Mouse (Mus musculus) bone marrow macrophage, adult 2 months (primary cell): ENCODE results near the gene Kalrn. TPM values are rescaled to one million over a fixed set of nuclear protein-coding genes. Genes with fewer than 3 reads are reported as not detected.

Experiments
- H3K27ac ChIP-seq: 2 replicates; pipeline ENCODE4 v1.5.1; 2012; ENCODE audit warnings: low read depth, low read length; ENCODE audit not compliant: insufficient read depth
- H3K4me1 ChIP-seq: 2 replicates; pipeline ENCODE4 v1.6.1; 2012; ENCODE audit warnings: low read length; ENCODE audit not compliant: control insufficient read depth, insufficient read depth
- H3K4me3 ChIP-seq: 2 replicates; pipeline ENCODE4 v1.5.1; 2012; ENCODE audit warnings: mild to moderate bottlenecking, low read length, moderate library complexity; ENCODE audit not compliant: insufficient read depth
- CTCF ChIP-seq: IDR thresholded peaks from 2 replicates; pipeline ENCODE4 v1.5.1; 2012; ENCODE audit warnings: low read depth, mild to moderate bottlenecking, low read length, moderate library complexity
- POLR2A ChIP-seq: IDR thresholded peaks from 2 replicates; pipeline ENCODE4 v1.6.1; 2012; ENCODE audit warnings: mild to moderate bottlenecking, low read depth, low read length, borderline replicate concordance
- polyA plus RNA-seq: library from polyadenylated mRNA; stranded (reverse); fragments of >200 nt; gene quantifications from 2 replicates; pipeline ENCODE4 v1.2.4, GENCODE M21; 2012; ENCODE audit not compliant: missing spikeins, insufficient read depth, insufficient read length

The Kalrn gene
- polyA plus RNA-seq, 1 experiment, result not detected

DNA sequence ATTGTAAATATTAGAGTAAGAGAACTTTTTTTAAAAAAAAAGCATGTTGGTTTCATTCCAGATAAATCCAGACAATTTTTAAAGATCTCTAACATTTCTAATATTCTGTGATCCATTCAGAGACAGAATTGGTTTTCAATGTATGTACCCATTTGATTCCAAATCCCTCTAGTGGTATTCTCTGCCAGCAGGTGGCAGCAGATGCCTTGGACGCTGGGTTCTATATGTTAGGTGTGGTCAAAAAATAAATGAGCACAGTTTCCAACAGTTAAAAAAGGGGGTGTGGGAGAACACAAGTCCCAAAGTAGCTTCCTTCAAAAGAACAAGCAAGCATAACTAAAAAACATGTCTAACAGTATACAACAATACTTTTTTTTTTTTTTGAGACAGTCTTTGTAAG is 41.8 kb downstream of the Kalrn start:
- no peak for TF ChIP-seq POLR2A
- TF ChIP-seq CTCF, result no peak
- H3K4me1 ChIP-seq, result no peaks in the 10 kb centered on the region
- no peak overlapping the region for H3K27ac ChIP-seq
- no peak overlapping the region for H3K4me3 ChIP-seq

DNA sequence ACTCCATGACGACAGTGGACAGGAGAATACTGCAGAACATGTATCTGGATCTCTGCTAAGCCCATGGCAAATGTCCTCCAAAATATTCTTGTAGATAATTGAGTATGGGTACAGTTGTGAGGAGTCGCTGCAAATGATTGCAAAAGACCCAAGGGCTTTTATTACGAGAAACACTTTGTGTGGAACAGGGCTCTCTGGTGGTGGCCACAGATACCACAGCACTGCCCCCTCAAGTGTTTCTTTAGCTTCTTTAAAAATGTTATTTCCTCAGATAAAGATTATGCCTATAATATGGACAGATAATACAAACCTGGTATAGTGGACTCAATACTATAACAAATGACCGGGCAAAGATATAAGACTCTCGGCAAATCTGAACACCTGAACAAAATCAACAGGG is 43.3 kb downstream of the Kalrn start:
- Histone ChIP-seq H3K27ac (no peak overlapping the region), H3K4me3 (no peak overlapping the region), H3K4me1 (no peaks in the 10 kb centered on the region)
- no peak for TF ChIP-seq POLR2A
- no peak for TF ChIP-seq CTCF

DNA sequence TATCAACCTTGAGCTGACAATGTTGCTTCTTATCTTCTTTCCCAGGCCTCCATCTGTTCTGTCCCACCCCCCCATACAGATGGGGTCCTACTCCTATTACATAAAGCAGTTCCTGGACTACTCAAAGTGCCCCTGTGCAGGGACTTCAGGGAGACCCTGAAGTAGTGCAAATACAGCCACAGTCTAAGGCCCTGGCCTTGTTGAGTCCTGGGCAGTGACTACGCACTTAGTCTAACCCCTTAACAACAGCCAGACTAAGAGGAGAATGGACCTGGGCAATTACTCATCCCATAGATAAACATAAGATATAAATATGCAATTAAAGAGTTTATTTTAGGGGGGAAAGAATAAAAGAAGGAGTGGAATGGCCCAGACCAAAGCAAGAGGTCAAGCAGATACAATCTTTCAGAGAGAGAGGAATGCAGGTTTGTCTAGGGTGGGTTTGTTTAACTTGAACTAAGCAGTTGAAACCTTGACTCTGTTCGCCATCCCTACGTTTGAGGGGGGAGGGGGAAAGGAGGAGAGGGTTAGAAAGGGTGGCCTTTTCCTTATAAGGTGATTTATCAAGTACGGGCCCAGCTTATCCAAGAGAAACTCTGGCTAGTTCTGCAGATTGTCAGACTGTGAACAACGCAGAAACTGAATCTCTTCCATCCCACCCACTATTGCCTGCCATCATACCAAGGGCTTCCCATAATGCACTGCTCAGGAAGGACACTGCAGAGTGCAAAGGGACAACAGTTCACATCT is 44.9 kb downstream of the Kalrn start:
- TF ChIP-seq CTCF (no peak), POLR2A (no peak)
- no peaks in the 10 kb centered on the region for H3K4me1 ChIP-seq
- H3K27ac ChIP-seq, result no peak overlapping the region

DNA sequence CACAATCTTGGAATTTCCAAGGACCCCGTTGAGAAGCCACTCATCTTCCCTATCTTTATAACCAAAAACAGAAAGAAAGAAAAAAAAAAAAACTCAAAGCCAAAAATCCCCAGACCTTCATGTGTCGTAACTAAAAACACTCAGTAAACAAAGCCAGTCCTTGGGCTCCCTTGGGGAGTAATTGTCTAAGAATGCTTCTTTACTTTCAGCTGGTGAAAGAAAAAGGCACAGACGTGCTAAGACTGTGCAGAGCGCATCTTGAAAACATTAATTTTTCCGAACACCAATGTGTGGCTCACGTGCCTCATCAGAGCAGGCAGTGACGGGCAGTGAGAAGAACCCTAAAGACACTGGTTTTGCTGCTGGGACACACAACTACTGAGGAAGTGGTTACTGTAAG is 47.0 kb downstream of the Kalrn start:
- Histone ChIP-seq H3K4me3 (no peak overlapping the region), H3K4me1 (no peaks in the 10 kb centered on the region), H3K27ac (no peak overlapping the region)
- TF ChIP-seq CTCF (no peak), POLR2A (no peak)

More for the DNA sequence above, 44.9 kb downstream of the Kalrn start:
- no peak overlapping the region for H3K4me3 ChIP-seq

DNA sequence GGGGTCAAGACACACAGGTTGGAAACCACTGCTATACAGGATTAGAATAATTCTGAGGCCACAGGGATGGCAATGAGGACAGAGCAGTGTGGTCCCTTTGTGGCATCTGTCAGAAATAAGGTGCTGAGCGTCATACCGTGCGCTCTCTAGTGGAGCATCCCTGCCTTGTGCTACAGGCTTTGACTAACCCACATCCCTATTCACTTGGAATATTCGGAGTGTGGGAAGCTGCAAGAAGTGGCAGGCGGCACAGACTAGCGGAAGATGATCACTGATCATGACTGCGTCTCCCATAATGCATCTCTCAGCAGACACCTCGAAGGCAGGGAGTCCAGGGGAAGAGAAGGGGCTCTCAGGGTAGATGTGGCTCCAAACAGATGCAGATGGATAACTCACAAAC is 47.5 kb downstream of the Kalrn start:
- H3K4me3 ChIP-seq, result no peak overlapping the region
- no peaks in the 10 kb centered on the region for H3K4me1 ChIP-seq
- no peak overlapping the region for H3K27ac ChIP-seq
- TF ChIP-seq POLR2A, result no peak

DNA sequence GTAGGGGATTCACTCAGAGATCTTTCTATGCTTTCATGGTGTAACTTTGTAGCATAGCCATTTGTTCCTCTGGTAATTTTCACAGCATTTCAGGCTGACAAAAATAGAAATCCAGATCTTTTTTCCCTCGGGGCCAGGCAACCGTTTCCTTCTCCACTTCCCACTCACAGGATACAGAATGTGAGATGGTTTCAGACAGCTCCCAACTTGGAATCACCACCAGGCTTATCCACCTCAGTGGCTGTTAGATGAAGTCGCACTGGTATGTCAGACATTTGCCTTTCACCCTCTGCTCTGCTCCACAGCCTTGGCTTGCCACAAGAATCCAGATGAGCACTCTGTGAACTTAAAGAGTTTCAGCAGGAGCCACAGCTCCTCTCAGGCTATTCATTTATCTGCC is 48.1 kb downstream of the Kalrn start:
- Histone ChIP-seq H3K4me1 (no peaks in the 10 kb centered on the region), H3K27ac (no peak overlapping the region), H3K4me3 (no peak overlapping the region)
- TF ChIP-seq CTCF (no peak), POLR2A (no peak)

DNA sequence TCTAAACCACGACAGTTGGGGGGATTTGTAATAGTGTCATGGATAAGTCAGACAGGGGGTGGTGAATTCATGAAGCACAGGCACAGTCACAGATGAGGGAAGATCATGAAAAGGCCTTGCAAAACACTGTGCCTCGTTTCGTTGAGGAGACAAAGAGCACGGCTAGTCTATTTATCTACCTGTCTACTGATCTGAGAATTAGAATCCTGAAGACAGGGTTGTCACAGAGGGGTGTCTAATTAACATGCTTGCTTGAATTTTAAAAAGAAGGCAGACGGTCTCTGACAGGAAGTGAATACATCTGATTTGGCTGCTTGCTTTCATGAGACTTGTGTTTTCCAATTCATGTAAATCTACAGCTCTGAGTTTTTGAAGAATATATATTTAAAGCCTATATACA is 52.3 kb downstream of the Kalrn start:
- H3K4me3 ChIP-seq, result no peak overlapping the region
- H3K27ac ChIP-seq, result no peak overlapping the region
- TF ChIP-seq CTCF (no peak), POLR2A (no peak)
- H3K4me1 ChIP-seq, result no peaks in the 10 kb centered on the region

DNA sequence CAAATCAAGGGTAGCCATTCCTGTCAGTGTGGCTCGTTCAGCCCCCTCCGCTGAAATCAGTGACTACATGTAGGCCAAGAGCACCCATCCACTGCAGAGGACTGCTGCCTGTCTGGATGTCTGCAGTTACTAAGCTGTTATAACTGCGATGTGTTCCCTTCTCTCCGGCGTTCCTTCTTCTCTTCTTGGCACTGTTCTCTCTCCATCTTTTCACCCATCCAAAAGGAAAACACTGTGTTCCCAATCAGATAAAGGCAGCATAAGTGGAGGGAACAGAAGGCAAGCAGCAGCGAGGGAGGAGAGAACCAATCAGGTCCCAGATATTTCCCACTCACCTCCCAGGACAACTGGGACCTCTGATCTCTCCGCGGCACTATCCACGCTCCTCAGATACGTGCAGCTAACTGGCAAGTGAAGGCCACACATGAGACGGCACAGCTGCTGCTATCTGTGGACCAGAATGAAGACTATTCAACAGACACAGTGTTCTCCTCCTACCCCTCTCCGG is 56.4 kb downstream of the Kalrn start:
- H3K4me1 ChIP-seq, result no peaks in the 10 kb centered on the region
- H3K27ac ChIP-seq, result no peak overlapping the region
- TF ChIP-seq CTCF, result no peak
- TF ChIP-seq POLR2A, result no peak
- no peak overlapping the region for H3K4me3 ChIP-seq

DNA sequence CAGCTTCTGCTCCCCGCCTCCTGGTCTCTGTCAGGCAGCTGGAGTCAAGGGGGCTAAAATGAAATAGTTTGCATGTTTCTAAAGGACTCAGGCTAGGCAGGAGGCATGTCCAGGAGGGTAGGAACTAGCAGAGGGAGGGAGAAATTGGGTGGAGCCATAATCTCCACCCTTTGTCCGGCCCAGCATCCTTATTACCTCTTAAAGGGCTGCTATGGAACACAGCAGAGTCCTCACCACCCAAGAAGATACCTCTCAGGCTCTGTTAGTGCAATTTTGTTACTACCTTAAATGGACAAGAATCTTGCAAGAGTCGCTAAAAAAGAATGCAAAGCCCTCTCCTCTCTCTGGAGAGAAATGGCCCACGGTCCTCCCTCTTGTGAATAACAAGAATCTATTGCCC is 57.8 kb downstream of the Kalrn start:
- Histone ChIP-seq H3K4me3 (no peak overlapping the region), H3K4me1 (no peaks in the 10 kb centered on the region), H3K27ac (no peak overlapping the region)
- TF ChIP-seq CTCF (no peak), POLR2A (no peak)

DNA sequence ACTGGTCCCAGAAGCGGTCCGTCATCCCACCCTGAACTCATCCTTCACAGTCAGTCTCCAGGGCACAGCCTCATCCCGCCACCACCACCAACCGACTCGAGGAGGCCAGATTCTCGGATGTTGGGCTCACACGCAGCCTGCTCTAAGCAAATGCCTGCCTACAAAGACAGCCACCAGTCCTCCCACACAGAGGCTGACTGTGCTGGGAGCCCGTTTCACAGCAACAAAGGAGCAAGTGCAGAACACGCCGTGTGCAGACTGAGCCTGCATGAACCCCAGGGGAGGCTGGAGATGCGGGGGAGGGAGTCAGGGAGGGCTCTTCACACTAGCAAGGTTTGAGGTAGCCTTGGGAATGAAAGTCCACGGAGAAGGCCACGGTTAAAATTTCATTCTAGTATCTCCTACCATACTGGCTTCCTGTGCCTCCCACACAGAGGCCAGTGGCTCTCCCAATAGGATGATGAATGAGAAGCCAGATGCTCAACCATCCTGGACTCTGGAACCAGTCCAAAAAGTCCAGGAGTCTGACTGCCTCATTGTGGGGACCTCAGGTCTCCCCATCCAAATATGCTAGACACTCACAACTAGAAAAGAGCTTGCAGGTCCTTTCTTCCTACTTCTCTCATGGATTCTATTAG is 59.3 kb downstream of the Kalrn start:
- H3K27ac ChIP-seq, result no peak overlapping the region
- TF ChIP-seq POLR2A (no peak), CTCF (no peak)
- H3K4me3 ChIP-seq, result no peak overlapping the region
- no peaks in the 10 kb centered on the region for H3K4me1 ChIP-seq
